Mouse (Mus musculus) layer of hippocampus, postnatal 10 days (tissue): ENCODE results near the gene Olfr153. TPM values are rescaled to one million over a fixed set of nuclear protein-coding genes. Genes with fewer than 3 reads are reported as not detected.
A peak's percentile ranks its signal among the peaks of the same experiment; 100 is the strongest.
"Not testable (repeated sequence)": the region's sequence is repeated elsewhere in the genome, so short reads cannot be mapped to it uniquely, and the experiment has no call there.

Source experiments
- DNase-seq, 2 experiments: peaks; one replicate each; pipeline ENCODE4 v3.0.0; 2021; ENCODE audit warnings: low spot score in 2 of 2
- long read RNA-seq: library from polyadenylated mRNA; stranded (forward); transcript quantifications from one replicate; pipeline ENCODE4 v2.0.0, GENCODE M21; 2023
- total RNA-seq, 2 experiments: library from RNA; stranded (reverse); gene quantifications; 2 replicates each; pipeline ENCODE4 v1.2.3; 2021

Olfr153 gene
- not detected for total RNA-seq
- long read RNA-seq, result 0 reads

DNA sequence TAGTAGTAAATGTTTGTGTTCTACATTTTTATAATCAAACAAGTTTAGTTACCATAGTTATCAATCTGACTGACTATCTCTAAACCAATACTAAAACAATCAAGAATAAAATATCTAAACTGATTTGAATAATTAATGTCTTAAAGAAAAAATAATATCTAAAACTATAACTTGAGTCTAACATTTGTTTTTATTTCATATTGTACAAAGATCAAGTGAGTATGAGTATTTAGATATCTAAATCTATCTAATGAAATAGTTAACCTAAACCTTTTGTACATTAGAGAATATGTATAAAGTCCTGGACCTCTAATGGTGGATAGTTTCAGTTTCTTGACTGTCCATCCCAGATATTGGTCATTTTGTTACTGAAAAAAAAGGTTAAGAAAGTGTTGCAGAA, at the start of gene Olfr153:
Gene Olfr153, plus strand, starts transcription at position 301 of the 400 bp plus-strand sequence.
- no peak for DNase-seq

- DNase-seq, result no peak
Measured at GRCm38 (mm10) chr2:87482276-87482675, 49.3 kb upstream of the Olfr153 start.

GRCm38 (mm10) chr2:87496993-87497392, 34.6 kb upstream of the Olfr153 start, which contains the start of gene Pramel7:
Gene Pramel7 (minus strand): TSS chr2:87497093.
- DNase-seq, result not testable (repeated sequence)

- DNase-seq, result no peak
Measured at GRCm38 (mm10) chr2:87506265-87506664, 25.3 kb upstream of the Olfr153 start, which contains the start of gene Pramel6. Gene Pramel6 (plus strand): TSS chr2:87506565.

DNA sequence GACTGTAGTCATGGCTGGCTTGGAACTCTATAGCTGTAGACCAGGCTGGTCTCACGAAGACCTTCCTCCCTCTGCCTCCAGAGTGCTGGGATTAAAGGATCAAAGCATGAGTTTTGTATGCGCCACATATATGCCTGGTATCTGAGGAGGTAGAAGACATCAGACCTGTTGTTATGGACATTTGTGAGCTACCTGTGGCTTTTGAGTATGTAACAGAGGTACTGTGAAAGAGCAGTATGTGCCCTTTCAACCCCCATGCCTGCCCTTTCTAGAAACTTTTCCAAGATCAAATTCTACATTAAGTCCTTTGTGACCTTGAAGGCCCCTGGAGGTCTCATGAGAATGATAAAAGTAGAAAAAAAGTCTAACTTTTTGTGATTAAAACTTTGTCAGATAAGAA, 16.6 kb upstream of the Olfr153 start:
- DNase-seq, result no peak

GRCm38 (mm10) chr2:87515457-87516060, 16.0 kb upstream of the Olfr153 start:
- no peak for DNase-seq

GRCm38 (mm10) chr2:87516581-87516980, 15.0 kb upstream of the Olfr153 start:
- DNase-seq, result no peak

DNA sequence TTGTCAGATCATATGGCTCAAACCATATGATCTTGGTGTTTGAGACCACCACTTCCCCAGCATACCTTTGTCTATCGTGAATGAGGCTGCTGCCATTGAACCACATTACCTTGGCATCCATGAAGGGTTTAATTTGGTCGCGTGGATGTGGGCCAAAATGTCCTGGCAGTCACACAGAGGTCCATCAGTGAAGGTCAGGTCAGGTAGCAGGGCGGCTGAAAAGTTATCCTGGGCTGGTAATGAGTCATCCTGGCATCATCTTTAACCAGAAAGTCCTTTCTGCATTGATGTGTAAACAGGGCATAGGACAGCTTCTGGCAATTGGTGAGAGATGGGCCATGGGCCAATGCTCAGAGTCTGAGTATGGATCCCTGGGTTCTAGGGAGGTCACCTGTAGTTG, 10.9 kb upstream of the Olfr153 start:
- DNase-seq, result no peak

DNA sequence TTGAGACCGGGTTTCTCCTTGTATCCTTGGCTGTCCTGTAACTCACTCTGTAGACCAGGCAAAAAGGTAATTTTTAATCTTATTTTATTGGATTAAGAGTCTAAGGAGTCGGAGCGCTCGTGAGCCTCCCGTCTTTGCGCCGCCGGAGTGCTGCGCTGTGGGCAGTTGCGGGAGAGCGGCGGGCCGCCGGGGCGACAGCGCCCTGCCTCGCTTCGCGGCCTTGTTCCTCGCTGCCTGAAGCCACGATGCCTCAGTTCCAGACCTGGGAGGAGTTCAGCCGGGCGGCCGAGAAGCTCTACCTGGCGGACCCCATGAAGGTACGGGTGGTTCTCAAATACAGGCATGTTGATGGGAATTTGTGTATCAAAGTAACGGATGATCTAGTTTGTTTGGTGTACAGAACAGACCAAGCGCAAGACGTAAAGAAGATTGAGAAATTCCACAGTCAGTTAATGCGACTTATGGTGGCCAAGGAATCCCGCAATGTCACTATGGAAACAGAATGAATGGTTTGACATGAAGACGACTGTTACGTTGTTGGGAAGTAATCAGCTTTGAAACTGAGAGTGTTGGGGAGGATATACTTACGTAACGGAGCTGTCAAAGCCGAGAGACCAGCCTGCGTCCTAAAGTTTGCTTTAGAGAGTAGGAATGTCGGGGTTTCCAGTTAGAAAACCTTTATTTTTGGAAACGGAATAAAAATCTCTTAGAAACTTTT, 5.5 kb upstream of the Olfr153 start:
- peak; percentile 2 to 17 for DNase-seq

DNA sequence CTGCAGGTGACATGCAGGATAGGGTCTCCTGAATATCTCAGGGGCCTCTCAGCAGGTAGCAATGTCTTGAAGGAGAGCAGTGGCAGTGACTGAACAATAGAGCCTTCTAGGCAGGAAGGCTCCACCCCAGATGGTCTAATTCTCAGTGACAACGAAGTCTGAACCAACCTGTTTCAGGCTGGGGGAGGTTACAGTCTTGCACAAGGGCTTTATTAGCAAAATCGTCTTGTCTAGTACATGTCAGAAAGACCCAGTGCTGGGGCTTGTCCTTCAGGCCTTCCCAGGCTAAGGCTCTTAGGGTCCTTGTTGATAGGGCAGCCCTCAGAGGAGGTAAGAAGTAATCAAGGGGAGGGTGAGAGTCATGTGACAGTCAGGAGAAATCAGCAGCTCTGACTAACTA, 3.2 kb downstream of the Olfr153 start:
- DNase-seq, result no peak

DNA sequence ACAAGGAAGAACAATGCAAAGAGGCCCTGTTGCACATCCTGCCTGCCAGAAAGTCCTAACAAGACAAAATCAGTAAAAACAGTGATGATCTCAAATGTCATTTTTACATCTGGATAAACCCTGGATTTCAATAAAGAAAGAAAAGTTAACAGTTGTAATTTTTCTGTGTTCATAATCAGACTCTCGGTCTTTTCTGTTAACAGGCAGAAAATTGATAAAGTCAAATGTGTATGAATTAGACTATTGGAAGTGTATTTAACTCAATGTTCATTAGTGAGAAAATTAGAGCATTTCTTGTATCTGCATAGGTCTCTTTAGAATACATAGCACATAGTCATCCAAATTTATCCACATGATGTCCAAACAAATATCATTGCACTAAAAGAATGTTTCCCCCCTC, 13.8 kb downstream of the Olfr153 start, which contains the start of gene Olfr1128:
Gene Olfr1128, minus strand, starts transcription at position 101 of the 400 bp plus-strand sequence.
- no peak for DNase-seq

DNA sequence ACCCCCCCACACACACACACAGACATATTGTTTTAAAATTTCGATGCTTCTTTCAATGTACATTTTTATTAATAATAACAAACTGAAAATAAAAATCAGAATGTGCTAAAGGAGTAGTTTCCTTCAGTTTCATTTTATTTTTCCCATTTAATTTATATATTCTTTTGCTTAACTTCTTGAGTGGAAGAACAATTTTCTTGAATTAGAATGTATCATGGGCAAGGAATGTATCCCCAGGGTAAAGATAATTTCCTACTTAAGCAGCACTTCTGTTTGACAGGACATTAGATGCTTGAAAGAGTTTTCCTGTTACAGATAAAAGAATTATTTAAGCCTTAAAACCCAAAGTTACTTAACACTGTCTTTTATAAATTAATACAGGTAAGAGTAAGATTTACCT, 42.0 kb downstream of the Olfr153 start, which contains the start of gene Olfr1129:
Gene Olfr1129, plus strand, starts transcription at position 301 of the 400 bp plus-strand sequence.
- DNase-seq, result not testable (repeated sequence)

Other genes with a start within 250 kb of the Olfr153 start
- not detected for gene Olfr1118, start 224.2 kb upstream of the Olfr153 start, total RNA-seq
- not detected for gene Olfr1120, start 177.0 kb upstream of the Olfr153 start, total RNA-seq
- gene Olfr1121, start 161.9 kb upstream of the Olfr153 start, total RNA-seq, result not detected
- not detected for gene Olfr1122, start 145.9 kb upstream of the Olfr153 start, total RNA-seq
- gene Olfr1123, start 115.2 kb upstream of the Olfr153 start, total RNA-seq, result not detected
- not detected for gene Olfr1124, start 101.5 kb upstream of the Olfr153 start, total RNA-seq
- not detected for gene Olfr1126, start 77.8 kb upstream of the Olfr153 start, total RNA-seq
- not detected for gene Pramel7, start 34.7 kb upstream of the Olfr153 start, total RNA-seq
- gene Pramel6, start 25.2 kb upstream of the Olfr153 start, total RNA-seq, result not detected
- not detected for gene Olfr1128, start 13.7 kb downstream of the Olfr153 start, total RNA-seq
- gene Olfr1129, start 42.1 kb downstream of the Olfr153 start, total RNA-seq, result not detected
- not detected for gene Olfr1130, start 74.4 kb downstream of the Olfr153 start, total RNA-seq
- not detected for gene Olfr1131, start 95.3 kb downstream of the Olfr153 start, total RNA-seq
- not detected for gene Olfr1132, start 105.7 kb downstream of the Olfr153 start, total RNA-seq
- gene Olfr1133, start 115.6 kb downstream of the Olfr153 start, total RNA-seq, result not detected
- gene Olfr1134, start 126.7 kb downstream of the Olfr153 start, total RNA-seq, result not detected
- not detected for gene Olfr1135, start 141.9 kb downstream of the Olfr153 start, total RNA-seq
- not detected for gene Olfr1136, start 162.2 kb downstream of the Olfr153 start, total RNA-seq
- not detected for gene Olfr1137, start 181.4 kb downstream of the Olfr153 start, total RNA-seq
- gene Olfr1138, start 208.2 kb downstream of the Olfr153 start, total RNA-seq, result not detected
- gene Olfr1140, start 212.0 kb downstream of the Olfr153 start, total RNA-seq, result not detected
- not detected for gene Olfr1141, start 222.2 kb downstream of the Olfr153 start, total RNA-seq
- not detected for gene Olfr152, start 247.7 kb downstream of the Olfr153 start, total RNA-seq